Mouse (Mus musculus) induced T-regulatory cell, adult 2 months (primary cell): Measurements from ENCODE around the gene Eif2s3x.

Source experiments
- DNase-seq: peaks from one replicate; pipeline ENCODE4 v3.0.0-alpha.2; 2012; ENCODE audit warnings: low read depth

The Eif2s3x gene

GRCm38 (mm10) chrX:94212597-94213321, at the start of gene Eif2s3x:
Eif2s3x (minus strand) TSS chrX:94212862.
- peak; percentile 92 for DNase-seq

- peak; percentile 46 for DNase-seq
These were observed 22.9 kb upstream of the Eif2s3x start for GRCm38 (mm10) chrX:94235601-94236000.

- no peak for DNase-seq
These were observed 22.5 kb upstream of the Eif2s3x start for GRCm38 (mm10) chrX:94235190-94235555.

- DNase-seq = peak; percentile 91
These were observed 22.0 kb upstream of the Eif2s3x start, which contains the start of gene Klhl15 for GRCm38 (mm10) chrX:94234532-94235189. Klhl15 (plus strand) TSS chrX:94234599.

- DNase-seq = peak; percentile 68
These were observed 21.4 kb upstream of the Eif2s3x start for GRCm38 (mm10) chrX:94233936-94234531.

- peak; percentile 71 for DNase-seq
These were observed 20.8 kb upstream of the Eif2s3x start for GRCm38 (mm10) chrX:94233432-94233831.

- no peak for DNase-seq
These were observed 722 bp upstream of the Eif2s3x start for GRCm38 (mm10) chrX:94213384-94213783.

- DNase-seq = no peak
These were observed 432 bp downstream of the Eif2s3x start for GRCm38 (mm10) chrX:94212264-94212596.

GRCm38 (mm10) chrX:94197789-94198188, 14.9 kb downstream of the Eif2s3x start:
- DNase-seq = peak; percentile 70

GRCm38 (mm10) chrX:94193901-94194300, 18.8 kb downstream of the Eif2s3x start:
- peak; percentile 73 for DNase-seq

GRCm38 (mm10) chrX:94185156-94185555, 27.5 kb downstream of the Eif2s3x start:
- DNase-seq = peak; percentile 44

- no peak for DNase-seq
These were observed 28.8 kb downstream of the Eif2s3x start for GRCm38 (mm10) chrX:94183814-94184213.

- DNase-seq = peak; percentile 93
These were observed 34.8 kb downstream of the Eif2s3x start for GRCm38 (mm10) chrX:94177715-94178340.

GRCm38 (mm10) chrX:94169348-94169747, 43.3 kb downstream of the Eif2s3x start:
- no peak for DNase-seq

- no peak for DNase-seq
These were observed 60.3 kb downstream of the Eif2s3x start for GRCm38 (mm10) chrX:94152251-94152830.

- DNase-seq = no peak
These were observed 62.2 kb downstream of the Eif2s3x start for GRCm38 (mm10) chrX:94150471-94150870.

- no peak for DNase-seq
These were observed 70.5 kb downstream of the Eif2s3x start for GRCm38 (mm10) chrX:94142004-94142771.

- no peak for DNase-seq
These were observed 72.6 kb downstream of the Eif2s3x start for GRCm38 (mm10) chrX:94140080-94140479.
